Mouse (Mus musculus) splenic B cell, adult 2 months (primary cell): ENCODE measurements around the gene Nrcam.
"Not testable (repeated sequence)": the region's sequence is repeated elsewhere in the genome, so short reads cannot be mapped to it uniquely, and the experiment has no call there.

Experiments used
- DNase-seq: peaks from one replicate; pipeline ENCODE4 v3.0.0-alpha.2; 2011; ENCODE audit warnings: low read depth, low spot score
- H3K27me3 ChIP-seq: 2 replicates; pipeline ENCODE4 v1.6.1; 2012; ENCODE audit warnings: mild to moderate bottlenecking, low read length, moderate library complexity, mixed read lengths; ENCODE audit not compliant: control insufficient read depth, poor library complexity, insufficient read depth, severe bottlenecking
- H3K36me3 ChIP-seq: 2 replicates; pipeline ENCODE4 v1.6.1; 2012; ENCODE audit warnings: mild to moderate bottlenecking, low read length, moderate library complexity, mixed read lengths; ENCODE audit not compliant: control insufficient read depth, poor library complexity, insufficient read depth, severe bottlenecking

The Nrcam gene

DNA sequence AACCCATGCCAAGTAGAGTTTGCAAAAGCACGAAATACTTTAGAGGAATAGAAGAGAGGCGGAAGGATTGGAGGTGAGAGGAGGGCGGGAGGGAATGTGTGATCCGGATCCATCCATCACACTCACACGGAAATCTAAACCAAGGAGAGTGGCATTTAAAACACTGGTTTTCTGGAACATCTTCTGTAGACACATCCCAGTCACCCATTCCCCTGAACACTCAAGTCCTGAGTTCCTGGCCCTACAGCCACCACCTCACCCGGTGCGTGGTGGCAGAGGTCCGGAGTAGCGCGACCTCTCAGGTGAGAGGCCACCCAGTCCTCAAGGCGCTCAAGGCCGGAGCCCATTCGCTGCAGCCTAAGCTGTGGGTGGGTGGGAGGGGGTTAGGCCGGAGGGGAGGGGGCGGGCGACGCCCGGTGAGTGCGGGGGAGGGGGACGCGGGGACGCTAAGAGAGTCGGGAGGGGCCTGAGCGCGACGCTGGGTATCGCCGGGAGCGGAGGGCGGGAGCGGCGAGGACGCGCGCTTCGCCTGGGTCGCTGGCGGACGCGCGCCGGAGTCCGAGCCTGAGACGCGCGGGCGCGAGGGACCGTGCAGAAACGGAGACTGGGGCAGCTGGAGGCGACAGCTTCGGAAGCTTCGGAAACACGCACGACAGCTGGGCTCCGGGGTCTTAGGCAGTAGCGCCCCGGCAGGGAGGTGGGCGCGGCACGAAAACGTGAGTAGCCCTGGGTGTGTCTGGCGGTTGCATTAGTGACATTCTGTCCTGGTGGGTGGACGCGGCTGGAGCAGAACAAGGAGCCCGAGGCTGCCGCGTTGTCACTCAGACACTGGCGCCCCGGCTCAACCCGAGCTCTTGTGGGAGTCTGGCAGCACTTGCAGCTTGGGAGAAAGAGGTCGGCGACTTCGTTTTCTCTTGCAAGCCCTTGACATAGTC lies at the start of gene Nrcam:
Gene Nrcam, plus strand, starts transcription at position 505 of the 935 bp plus-strand sequence.
- Histone ChIP-seq H3K36me3 (no peaks in the 10 kb centered on the region), H3K27me3 (no peaks in the 10 kb centered on the region; the same call in 1 of the 2 replicates)
- DNase-seq, result peak; percentile 10

DNA sequence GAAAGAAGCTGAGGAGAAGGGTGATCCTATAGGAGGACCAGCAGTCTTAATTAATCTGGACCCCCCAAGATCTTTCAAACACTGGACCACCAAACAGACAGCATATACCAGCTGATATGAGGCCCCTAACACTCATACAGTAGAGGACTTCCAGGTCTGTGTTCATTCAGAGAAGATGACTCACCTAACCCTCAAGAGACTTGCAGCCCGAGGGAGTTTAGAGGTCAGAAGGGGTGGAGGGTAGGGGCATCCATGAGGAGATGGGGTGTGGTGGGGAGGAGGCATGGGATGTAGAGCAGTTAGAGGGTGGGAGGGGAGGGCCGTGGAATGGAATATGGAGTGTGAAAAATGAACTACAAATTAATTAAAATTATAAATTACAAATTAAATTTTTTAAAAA lies 48.5 kb upstream of the Nrcam start:
- not testable (repeated sequence) for H3K27me3 ChIP-seq, H3K36me3 ChIP-seq, DNase-seq

DNA sequence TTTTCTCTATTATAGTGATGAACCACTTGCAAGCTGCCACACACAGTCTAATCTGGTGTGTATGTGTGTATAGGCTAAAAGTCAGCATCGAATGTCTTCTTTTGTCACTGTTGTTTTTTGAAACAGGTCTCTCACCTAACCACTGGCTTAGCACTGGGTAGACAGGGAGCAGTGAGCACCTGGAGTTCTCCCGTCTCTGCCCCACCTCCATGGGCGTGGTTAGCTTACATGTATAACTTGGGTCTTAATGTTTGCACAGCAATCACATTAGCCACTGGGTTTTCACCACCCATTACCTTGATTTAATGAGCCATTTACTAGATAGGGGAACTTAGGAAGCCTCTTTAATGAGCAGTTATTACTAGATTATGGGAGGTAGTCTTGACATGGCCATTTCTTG lies 47.2 kb upstream of the Nrcam start:
- no peak for DNase-seq
- Histone ChIP-seq H3K36me3 (no peaks in the 10 kb centered on the region), H3K27me3 (no peaks in the 10 kb centered on the region)

DNA sequence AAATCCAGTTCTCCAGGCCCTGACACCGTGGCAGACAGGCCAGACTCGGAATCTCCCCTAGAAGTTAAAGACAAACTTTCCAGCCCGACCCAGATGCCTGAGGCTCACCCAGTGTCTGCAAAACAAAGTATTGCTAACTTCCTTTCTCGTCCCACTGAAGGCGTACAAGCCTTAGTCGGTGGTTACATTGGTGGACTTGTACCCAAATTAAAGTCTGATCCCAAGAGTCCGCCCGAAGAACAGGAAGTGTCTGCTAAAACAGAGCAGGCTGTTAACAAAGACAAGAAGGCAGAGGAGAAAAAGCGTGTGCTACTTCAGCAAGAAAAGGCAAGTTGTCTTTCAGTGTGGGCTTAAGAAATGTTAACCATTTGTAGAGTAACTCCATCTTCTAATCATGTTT lies 45.3 kb upstream of the Nrcam start:
- H3K36me3 ChIP-seq, result no peaks in the 10 kb centered on the region
- no peaks in the 10 kb centered on the region for H3K27me3 ChIP-seq
- peak; percentile 22 for DNase-seq

DNA sequence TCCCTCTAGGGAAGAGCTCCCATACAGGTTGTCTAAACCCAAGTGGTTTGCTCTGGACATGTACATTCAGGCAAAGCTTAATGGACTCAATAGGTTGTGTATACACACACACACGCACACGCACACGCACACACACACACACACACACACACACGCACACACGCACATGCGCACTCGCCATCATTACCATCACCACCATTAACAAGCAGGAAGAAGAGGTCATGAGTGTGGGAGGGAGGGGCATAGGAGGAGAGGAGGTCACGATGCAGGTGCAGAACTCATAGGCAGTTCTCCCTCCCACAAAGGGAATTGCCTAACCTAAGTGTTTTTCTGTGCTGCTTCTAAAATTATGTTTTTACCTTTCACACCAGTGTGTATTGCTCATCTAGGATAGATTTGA lies 41.7 kb upstream of the Nrcam start:
- no peak for DNase-seq
- no peaks in the 10 kb centered on the region for H3K27me3 ChIP-seq
- peaks cover under 1% of the 10 kb centered on the region; the same call in 1 of the 2 replicates for H3K36me3 ChIP-seq

DNA sequence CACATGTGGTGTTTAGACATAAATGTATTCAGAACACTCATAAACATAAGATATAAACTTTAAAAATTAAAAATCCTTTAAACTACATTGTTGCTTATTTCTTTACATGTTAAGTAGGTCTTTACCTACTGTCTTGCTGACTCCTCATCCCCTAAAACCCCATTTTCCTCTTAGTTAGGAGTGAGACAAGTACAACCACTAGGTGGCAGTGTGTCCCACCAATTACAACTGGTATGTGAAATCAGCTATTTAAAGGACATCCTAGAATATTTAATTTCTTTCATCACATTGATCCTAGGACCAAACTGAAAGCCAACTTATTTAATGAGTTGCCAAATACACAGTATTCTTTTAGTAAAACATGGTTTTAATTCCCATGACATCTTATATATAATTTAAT lies 36.4 kb upstream of the Nrcam start:
- H3K36me3 ChIP-seq, result peaks cover 1% of the 10 kb centered on the region; the same call in 1 of the 2 replicates
- peak; percentile 85 for DNase-seq
- H3K27me3 ChIP-seq, result no peaks in the 10 kb centered on the region

DNA sequence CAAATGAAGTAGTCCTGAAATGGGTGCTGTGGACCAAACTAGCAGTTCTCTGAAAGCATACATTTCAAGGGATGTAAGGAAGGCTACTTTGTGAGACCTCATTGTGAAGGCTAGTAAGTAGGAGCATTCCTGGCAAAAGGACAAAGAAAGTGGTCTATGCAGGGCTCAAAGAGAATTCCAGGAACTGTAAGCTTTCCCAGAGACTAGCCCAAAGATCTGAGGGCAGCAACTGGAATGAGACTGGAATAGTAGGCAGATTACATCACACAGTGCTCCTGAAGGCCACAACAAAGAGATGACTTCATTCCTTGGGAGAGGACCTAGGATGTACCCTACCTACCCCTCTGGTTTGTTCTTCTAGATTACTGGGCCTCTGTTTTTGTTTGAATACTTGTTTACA lies 27.9 kb upstream of the Nrcam start:
- no peaks in the 10 kb centered on the region for H3K27me3 ChIP-seq
- no peak for DNase-seq
- peaks cover 5% of the 10 kb centered on the region; the same call in 1 of the 2 replicates for H3K36me3 ChIP-seq

DNA sequence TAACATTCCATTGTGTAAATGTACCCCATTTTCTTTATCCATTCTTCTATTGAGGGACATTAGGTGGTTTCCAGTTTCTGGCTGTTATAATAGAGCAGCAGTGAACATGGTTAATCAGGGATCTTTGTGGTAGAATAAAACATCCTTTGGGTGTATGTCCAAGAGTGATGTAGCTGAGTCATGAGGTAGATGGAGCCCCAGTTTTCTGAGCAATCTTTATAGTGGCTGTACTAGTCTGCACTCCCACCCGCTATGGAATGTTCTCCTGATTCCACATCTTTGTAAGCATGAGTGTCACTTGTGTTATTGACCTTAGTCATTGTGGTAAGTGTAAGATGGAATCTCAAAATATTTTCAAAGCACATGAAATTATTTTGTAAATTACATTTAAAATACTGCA lies 24.7 kb upstream of the Nrcam start:
- no peaks in the 10 kb centered on the region for H3K27me3 ChIP-seq
- peaks cover 5% of the 10 kb centered on the region for H3K36me3 ChIP-seq
- no peak for DNase-seq

DNA sequence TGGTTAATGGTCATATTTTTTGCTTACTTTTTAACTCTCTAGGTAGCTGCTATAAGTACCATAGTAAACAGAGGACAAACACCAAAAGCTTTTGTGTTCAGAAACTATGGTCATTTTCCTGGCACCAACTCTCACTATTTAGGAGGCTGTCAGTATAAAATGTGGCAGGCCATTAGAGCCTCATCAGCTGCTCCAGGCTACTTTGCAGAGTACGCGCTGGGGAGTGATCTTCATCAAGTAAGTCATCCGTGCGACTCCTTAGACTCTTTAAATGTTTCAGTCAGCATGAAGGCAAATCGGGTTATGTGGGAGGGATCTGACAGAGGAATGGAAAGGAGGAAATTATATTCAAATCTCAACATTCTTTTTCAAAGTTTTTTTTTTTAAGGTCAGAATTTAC lies 23.8 kb upstream of the Nrcam start:
- H3K36me3 ChIP-seq, result peaks cover 5% of the 10 kb centered on the region
- no peaks in the 10 kb centered on the region for H3K27me3 ChIP-seq
- no peak for DNase-seq

DNA sequence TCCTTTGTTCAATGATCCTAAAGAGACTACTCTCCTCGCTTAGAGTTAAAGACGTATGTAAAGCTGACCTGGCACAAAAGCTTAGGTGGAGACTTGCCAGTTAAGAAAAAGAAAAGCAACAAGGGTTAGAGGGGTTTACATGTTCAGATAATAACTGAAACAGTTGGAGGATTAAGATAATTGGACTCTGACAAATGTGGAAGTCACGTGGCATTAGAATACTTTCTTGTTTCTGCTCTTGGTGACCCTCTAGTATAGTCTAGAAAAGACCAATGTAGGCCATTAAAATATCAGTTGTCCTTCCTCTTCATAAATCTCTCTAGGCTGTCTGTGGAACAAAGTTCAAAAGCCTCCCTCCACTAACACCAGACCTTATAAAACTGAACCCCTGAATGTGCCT lies 20.5 kb upstream of the Nrcam start:
- Histone ChIP-seq H3K27me3 (no peaks in the 10 kb centered on the region), H3K36me3 (peaks cover 4% of the 10 kb centered on the region)
- DNase-seq, result no peak

DNA sequence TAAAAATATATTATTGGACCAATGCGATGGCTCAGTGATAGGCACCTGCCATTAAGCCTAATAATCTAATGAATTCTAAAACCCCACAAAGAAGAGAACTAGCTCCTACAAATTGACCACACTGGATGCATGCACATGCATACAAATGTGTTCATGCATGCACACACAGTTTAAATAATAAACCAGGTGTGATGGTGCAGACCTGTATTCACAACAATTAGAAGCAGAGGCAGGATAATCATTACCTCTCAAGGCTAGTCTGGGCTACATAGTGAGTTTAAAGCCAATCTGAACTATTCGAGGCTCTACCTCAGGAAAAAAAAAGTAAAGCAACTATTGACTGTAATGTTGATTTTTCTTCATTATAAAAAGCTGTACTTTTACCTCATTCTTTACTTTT lies 13.5 kb upstream of the Nrcam start:
- no peak for DNase-seq
- H3K27me3 ChIP-seq, result no peaks in the 10 kb centered on the region
- peaks cover 8% of the 10 kb centered on the region; the same call in 1 of the 2 replicates for H3K36me3 ChIP-seq

DNA sequence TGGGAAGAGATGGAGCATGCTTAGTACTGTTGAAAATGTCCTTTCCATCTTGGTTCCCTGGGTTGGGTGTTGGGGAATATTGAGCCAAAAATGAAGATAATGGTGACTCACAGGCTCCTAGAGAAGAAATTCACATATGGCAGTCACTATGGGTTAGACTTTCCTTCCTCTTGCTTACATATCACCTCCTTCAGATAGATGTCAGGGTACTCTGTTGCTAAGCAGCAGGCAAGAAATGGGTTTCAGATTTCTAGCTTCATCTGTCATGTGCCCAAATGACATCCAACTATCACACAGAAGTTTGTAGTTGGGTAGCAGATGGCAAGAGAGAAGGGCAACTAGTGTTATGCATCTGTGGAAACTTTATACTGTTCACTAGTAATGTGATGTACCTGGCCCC lies 3.6 kb upstream of the Nrcam start:
- H3K27me3 ChIP-seq, result no peaks in the 10 kb centered on the region
- DNase-seq, result no peak
- 0 out of 2 replicates have a peak, but pooled peaks cover 3% of the 10 kb centered on the region for H3K36me3 ChIP-seq

DNA sequence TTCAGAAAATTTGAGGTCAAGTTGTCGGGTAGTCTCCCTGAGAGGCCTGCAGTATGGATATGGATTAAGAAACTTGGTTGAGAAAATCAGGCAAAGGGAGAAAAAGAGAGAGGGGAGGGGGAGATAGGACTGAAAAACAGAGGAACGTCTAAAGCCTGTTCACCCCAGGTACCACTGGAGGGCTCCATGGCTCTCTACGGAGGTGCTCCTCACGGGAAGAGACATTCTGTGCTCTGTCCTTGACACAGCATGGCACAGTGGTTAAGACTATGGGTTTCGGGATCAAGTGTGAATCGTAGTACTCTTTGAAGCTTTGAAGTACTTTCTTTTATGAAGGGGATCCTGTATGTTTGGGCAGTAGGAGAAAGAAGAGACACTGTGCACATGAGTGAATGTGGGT lies 1.2 kb upstream of the Nrcam start:
- Histone ChIP-seq H3K27me3 (no peaks in the 10 kb centered on the region), H3K36me3 (no peaks in the 10 kb centered on the region)
- DNase-seq, result no peak

DNA sequence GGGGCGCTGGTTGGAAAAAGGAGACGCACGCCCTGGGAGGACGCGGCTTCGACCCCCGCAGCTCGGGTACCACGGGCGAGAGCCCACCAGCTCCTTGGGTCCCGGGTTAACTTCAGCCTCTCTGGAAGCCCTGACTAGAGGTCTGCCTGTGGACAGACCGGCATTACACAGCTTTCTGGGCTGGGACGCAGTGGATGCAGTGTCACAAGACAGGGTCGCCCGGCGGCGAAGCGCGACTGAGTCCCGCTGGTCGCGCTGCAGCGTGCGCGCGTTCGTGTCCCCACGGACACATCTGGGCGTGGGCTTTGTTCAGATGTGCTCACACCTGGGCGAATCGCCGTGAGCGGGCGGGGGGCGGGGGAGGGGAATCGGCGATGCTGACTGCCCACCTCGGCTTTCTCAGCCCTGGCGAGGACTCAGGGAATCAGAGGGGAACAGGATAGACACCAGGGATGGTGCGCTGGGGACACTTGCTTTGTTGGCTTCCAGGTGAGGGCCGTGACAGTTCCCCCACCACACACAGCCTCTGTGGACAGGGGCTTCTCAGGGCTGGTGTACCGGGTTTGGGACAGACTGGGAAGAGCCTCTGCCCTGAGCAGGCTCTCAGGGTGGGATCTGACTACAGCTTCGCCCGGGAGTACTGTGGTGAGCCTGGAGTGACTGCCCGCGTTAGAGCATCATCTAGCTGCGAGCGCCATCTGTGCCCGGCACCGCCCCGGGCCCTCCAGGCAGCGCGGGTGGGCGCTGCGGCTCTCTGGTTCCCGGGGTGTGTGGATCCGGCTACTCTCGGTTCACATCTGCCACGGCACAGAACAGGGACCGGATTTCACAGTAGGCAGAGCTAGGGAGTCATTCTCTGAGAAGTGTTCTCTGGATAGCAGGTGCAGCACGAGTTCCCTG lies 881 bp downstream of the Nrcam start:
- Histone ChIP-seq H3K27me3 (no peaks in the 10 kb centered on the region; the same call in 1 of the 2 replicates), H3K36me3 (no peaks in the 10 kb centered on the region)
- DNase-seq, result peak; percentile 5

DNA sequence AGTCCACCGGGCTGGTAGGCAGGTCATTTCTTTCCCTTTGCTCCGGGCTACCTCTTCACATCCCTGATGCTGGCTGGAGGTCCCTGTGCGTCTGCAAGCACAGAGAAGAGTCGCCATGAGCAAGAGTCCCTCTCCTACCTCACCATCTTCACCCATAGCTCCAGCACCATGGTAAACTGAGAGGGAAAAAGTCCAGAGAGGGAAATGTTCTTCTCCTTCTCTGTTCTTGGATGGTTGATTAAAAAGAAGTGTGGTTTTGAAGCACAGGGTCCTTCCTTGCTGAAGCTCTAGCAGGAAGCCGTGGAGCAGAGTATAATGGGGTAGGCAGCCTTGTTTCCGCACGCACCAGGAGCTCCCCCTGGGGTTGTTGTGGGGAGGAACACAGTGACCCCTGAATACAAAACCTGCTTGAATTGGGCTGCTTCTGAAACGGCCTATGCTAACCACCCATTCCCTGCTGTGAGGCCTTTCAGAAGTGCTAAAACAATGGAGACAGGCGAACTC lies 1.6 kb downstream of the Nrcam start:
- H3K27me3 ChIP-seq, result no peaks in the 10 kb centered on the region; the same call in 1 of the 2 replicates
- DNase-seq, result no peak
- H3K36me3 ChIP-seq, result no peaks in the 10 kb centered on the region
